Mouse (Mus musculus) CH12.LX (cell line): ENCODE measurements around the gene Patj. TPM values are rescaled to one million over a fixed set of nuclear protein-coding genes. Genes with fewer than 3 reads are reported as not detected.

Source experiments
- DNase-seq: peaks from one replicate; pipeline ENCODE4 v3.0.0-alpha.2; 2013; ENCODE audit errors: extremely low read depth
- H3K27ac ChIP-seq: 2 replicates; pipeline ENCODE4 v1.5.1; 2012; ENCODE audit warnings: low read depth, mild to moderate bottlenecking, control low read depth, moderate library complexity; ENCODE audit not compliant: insufficient read depth
- H3K27me3 ChIP-seq: replicated peaks from 2 replicates; pipeline ENCODE3; 2012; ENCODE audit warnings: inconsistent platforms
- H3K36me3 ChIP-seq, 2 experiments: replicated peaks in 1 of 2; 2 replicates each; pipeline versions ENCODE3 to v1.6.1; 2012; ENCODE audit warnings: inconsistent platforms in 1 of 2, low read length in 1 of 2, mild to moderate bottlenecking in 1 of 2, mixed read lengths in 1 of 2, moderate library complexity in 1 of 2; ENCODE audit not compliant: control insufficient read depth in 1 of 2, insufficient read depth in 1 of 2
- H3K4me1 ChIP-seq, 2 experiments: 2 replicates each; pipeline ENCODE4 v1.6.1; 2012; ENCODE audit warnings: inconsistent platforms in 1 of 2, moderate library complexity in 1 of 2; ENCODE audit not compliant: insufficient read depth in 2 of 2, control insufficient read depth in 1 of 2
- H3K4me2 ChIP-seq: 2 replicates; pipeline ENCODE4 v1.6.1; 2012; ENCODE audit warnings: low read depth, mild to moderate bottlenecking, control low read depth; ENCODE audit not compliant: poor library complexity, insufficient read depth, severe bottlenecking
- H3K4me3 ChIP-seq, 3 experiments: fragments of 150-350 bp in 1 of 3; sonication (generic) in 1 of 3; replicated peaks in 1 of 3; 2 replicates each; pipeline versions ENCODE3 to v1.5.1; 2011 to 2012; ENCODE audit warnings: low read depth in 2 of 3, low read length in 2 of 3, mild to moderate bottlenecking in 2 of 3, moderate library complexity in 2 of 3, control low read depth in 1 of 3, improper control_type of control experiment in 1 of 3, inconsistent platforms in 1 of 3, mixed read lengths in 1 of 3; ENCODE audit not compliant: poor library complexity in 1 of 3
- H3K79me2 ChIP-seq: replicated peaks from 2 replicates; pipeline ENCODE4 v1.6.1; 2012; ENCODE audit warnings: mild to moderate bottlenecking, moderate library complexity; ENCODE audit not compliant: control insufficient read depth, poor library complexity, insufficient read depth, severe bottlenecking; ENCODE audit errors: extremely low read depth
- H3K9ac ChIP-seq: 2 replicates; pipeline ENCODE4 v1.6.1; 2012; ENCODE audit warnings: low read depth, mild to moderate bottlenecking, control low read depth, moderate library complexity; ENCODE audit not compliant: insufficient read depth
- H3K9me3 ChIP-seq: replicated peaks from 2 replicates; pipeline ENCODE3; 2012; ENCODE audit warnings: low read length, inconsistent platforms, mixed read lengths
- BHLHE40 ChIP-seq: IDR thresholded peaks from 2 replicates; pipeline ENCODE4 v1.6.1; 2011; ENCODE audit warnings: mild to moderate bottlenecking, low read depth, low read length, improper control_type of control experiment
- CHD1 ChIP-seq: IDR thresholded peaks from 2 replicates; pipeline ENCODE4 v1.6.1; 2012; ENCODE audit warnings: low read depth, low read length, improper control_type of control experiment, inconsistent platforms
- CHD2 ChIP-seq: IDR thresholded peaks from 2 replicates; pipeline ENCODE4 v1.6.1; 2011; ENCODE audit warnings: low read length, improper control_type of control experiment
- EP300 ChIP-seq: IDR thresholded peaks from 2 replicates; pipeline ENCODE4 v1.6.1; 2011; ENCODE audit warnings: low read length, improper control_type of control experiment
- ETS1 ChIP-seq: conservative IDR thresholded peaks from 2 replicates; pipeline ENCODE4 v1.6.1; 2012; ENCODE audit warnings: low read depth, mild to moderate bottlenecking, inconsistent platforms, low read length, improper control_type of control experiment, moderate library complexity
- GABPA ChIP-seq: IDR thresholded peaks from 2 replicates; pipeline ENCODE4 v1.6.1; 2012; ENCODE audit warnings: low read depth, low read length, improper control_type of control experiment, inconsistent platforms; ENCODE audit not compliant: insufficient replicate concordance
- HCFC1 ChIP-seq: IDR thresholded peaks from 2 replicates; pipeline ENCODE4 v1.6.1; 2012; ENCODE audit warnings: low read depth, mild to moderate bottlenecking, inconsistent platforms, low read length, improper control_type of control experiment
- JUN ChIP-seq: IDR thresholded peaks from 2 replicates; pipeline ENCODE4 v1.6.1; 2011; ENCODE audit warnings: low read depth, mild to moderate bottlenecking, low read length, improper control_type of control experiment, moderate library complexity; ENCODE audit not compliant: insufficient read depth
- JUND ChIP-seq: conservative IDR thresholded peaks from 2 replicates; pipeline ENCODE4 v1.6.1; 2011; ENCODE audit warnings: low read depth, low read length, improper control_type of control experiment
- KAT2A ChIP-seq: IDR thresholded peaks from 2 replicates; pipeline ENCODE4 v1.6.1; 2012; ENCODE audit warnings: low read length, improper control_type of control experiment, inconsistent platforms; ENCODE audit not compliant: insufficient replicate concordance
- MAFK ChIP-seq: IDR thresholded peaks from 2 replicates; pipeline ENCODE4 v1.6.1; 2011; ENCODE audit warnings: low read length, improper control_type of control experiment; ENCODE audit not compliant: insufficient replicate concordance
- MXI1 ChIP-seq: IDR thresholded peaks from 2 replicates; pipeline ENCODE4 v1.6.1; 2011; ENCODE audit warnings: mild to moderate bottlenecking, low read depth, low read length, improper control_type of control experiment
- MYC ChIP-seq: IDR thresholded peaks from 2 replicates; pipeline ENCODE4 v1.6.1; 2011; ENCODE audit warnings: low read depth, mild to moderate bottlenecking, improper control_type of control experiment, low read length
- NELFE ChIP-seq: IDR thresholded peaks from 2 replicates; pipeline ENCODE4 v1.6.1; 2011; ENCODE audit warnings: low read depth, low read length, improper control_type of control experiment
- NRF1 ChIP-seq: IDR thresholded peaks from 2 replicates; pipeline ENCODE4 v1.6.1; 2014; ENCODE audit warnings: low read depth, mild to moderate bottlenecking, inconsistent platforms, low read length, improper control_type of control experiment, moderate library complexity
- POLR2A ChIP-seq: IDR thresholded peaks from 2 replicates; pipeline ENCODE4 v1.6.1; 2011; ENCODE audit warnings: low read depth, mild to moderate bottlenecking, improper control_type of control experiment, low read length
- RAD21 ChIP-seq: IDR thresholded peaks from 2 replicates; pipeline ENCODE4 v1.6.1; 2011; ENCODE audit warnings: low read depth, mild to moderate bottlenecking, low read length, improper control_type of control experiment, moderate library complexity
- RCOR1 ChIP-seq: conservative IDR thresholded peaks from 2 replicates; pipeline ENCODE4 v1.6.1; 2012; ENCODE audit warnings: low read depth, mild to moderate bottlenecking, inconsistent platforms, low read length, improper control_type of control experiment
- SMC3 ChIP-seq: IDR thresholded peaks from 2 replicates; pipeline ENCODE4 v1.6.1; 2011; ENCODE audit warnings: low read depth, low read length, improper control_type of control experiment
- TBP ChIP-seq: conservative IDR thresholded peaks from 2 replicates; pipeline ENCODE4 v1.6.1; 2011; ENCODE audit warnings: low read depth, low read length, improper control_type of control experiment
- UBTF ChIP-seq: IDR thresholded peaks from 2 replicates; pipeline ENCODE4 v1.6.1; 2012; ENCODE audit warnings: low read depth, mild to moderate bottlenecking, inconsistent platforms, low read length, improper control_type of control experiment, moderate library complexity
- USF1 ChIP-seq: IDR thresholded peaks from 2 replicates; pipeline ENCODE4 v1.6.1; 2014; ENCODE audit warnings: low read depth, mild to moderate bottlenecking, inconsistent platforms, low read length, improper control_type of control experiment
- USF2 ChIP-seq: conservative IDR thresholded peaks from 2 replicates; pipeline ENCODE4 v1.6.1; 2011; ENCODE audit warnings: low read depth, low read length, improper control_type of control experiment
- ZC3H11A ChIP-seq: IDR thresholded peaks from 2 replicates; pipeline ENCODE4 v1.6.1; 2012; ENCODE audit warnings: low read depth, mild to moderate bottlenecking, inconsistent platforms, low read length, improper control_type of control experiment
- ZKSCAN1 ChIP-seq: IDR thresholded peaks from 2 replicates; pipeline ENCODE4 v1.6.1; 2012; ENCODE audit warnings: low read depth, inconsistent platforms, low read length, improper control_type of control experiment, borderline replicate concordance
- ZNF384 ChIP-seq: IDR thresholded peaks from 2 replicates; pipeline ENCODE4 v1.6.1; 2012; ENCODE audit warnings: low read depth, low read length, improper control_type of control experiment, inconsistent platforms
- dilution Hi-C: fragments of 300-500 bp; cut with MboI; formaldehyde crosslinking; loops from 2 replicates; pipeline ENCODE4 v1.14.3; 2020; ENCODE audit warnings: low sequenced_read_pairs; ENCODE audit not compliant: extremely low pct_unique_long_range_greater_than_20kb, extremely low pct_ligation_motif_present
- in situ Hi-C: fragments of 300-500 bp; cut with MboI; formaldehyde crosslinking; loops from 3 replicates; pipeline ENCODE4 v1.14.3; 2019; ENCODE audit warnings: low sequenced_read_pairs, low pct_ligation_motif_present, low pct_unique_long_range_greater_than_20kb, mixed read lengths
- polyA plus RNA-seq: library from polyadenylated mRNA; unstranded; fragments of >175 nt; gene quantifications from 2 replicates; pipeline ENCODE4 v1.2.1, GENCODE M21; 2012; ENCODE audit warnings: low read depth; ENCODE audit not compliant: insufficient read length
- total RNA-seq, 2 experiments: library from RNA; depleted of rRNA; stranded (reverse); fragments of 300-350 nt in 1 of 2; fragments of >200 nt in 1 of 2; gene quantifications; 2 replicates each; pipeline ENCODE4 v1.2.3; 2012 to 2014

The Patj gene
- total and polyA plus RNA-seq, 3 experiments: 1.2 to 6.1 (median 2.0) TPM

DNA sequence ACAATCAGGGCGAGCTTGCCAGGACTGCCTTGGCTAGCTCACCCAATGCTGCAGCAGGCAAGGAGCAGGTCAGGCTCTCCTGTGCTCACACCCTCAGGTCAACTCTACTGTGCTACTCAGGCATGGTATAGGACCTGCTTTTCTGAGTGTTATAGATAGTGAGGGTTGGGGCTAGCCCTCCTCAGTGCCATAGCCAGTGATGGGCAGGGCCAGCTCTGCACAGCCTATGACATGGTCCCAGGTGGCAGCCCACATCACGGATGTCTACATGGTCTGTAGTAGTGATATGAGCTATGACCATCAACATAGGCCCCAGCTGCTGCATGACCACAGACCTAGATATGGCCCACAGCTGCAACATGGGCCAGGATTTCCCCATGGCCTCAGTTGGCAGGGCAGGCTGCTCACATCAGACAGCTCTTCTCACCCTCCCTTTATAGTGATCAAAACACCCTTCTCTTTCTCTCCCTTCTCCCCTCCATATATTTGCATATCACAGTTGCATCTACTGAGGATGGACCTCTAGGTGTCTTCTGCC is 66.3 kb downstream of the Patj start:
- TF ChIP-seq MAFK (no peak), NELFE (no peak)
- Histone ChIP-seq H3K4me3 (no peak overlapping the region), H3K36me3 (no peaks in the 10 kb centered on the region), H3K27me3 (no peaks in the 10 kb centered on the region), H3K27ac (no peak overlapping the region), H3K79me2 (no peaks in the 10 kb centered on the region), H3K4me1 (peaks cover 0 to 15% of the 10 kb centered on the region in 2 experiments; a peak in 2 of 4 replicates), H3K9me3 (no peaks in the 10 kb centered on the region), H3K9ac (no peak overlapping the region), H3K4me2 (no peak overlapping the region)
- DNase-seq: no peak
- in situ Hi-C loops: no loop called here
- dilution Hi-C loops: no loop called here

DNA sequence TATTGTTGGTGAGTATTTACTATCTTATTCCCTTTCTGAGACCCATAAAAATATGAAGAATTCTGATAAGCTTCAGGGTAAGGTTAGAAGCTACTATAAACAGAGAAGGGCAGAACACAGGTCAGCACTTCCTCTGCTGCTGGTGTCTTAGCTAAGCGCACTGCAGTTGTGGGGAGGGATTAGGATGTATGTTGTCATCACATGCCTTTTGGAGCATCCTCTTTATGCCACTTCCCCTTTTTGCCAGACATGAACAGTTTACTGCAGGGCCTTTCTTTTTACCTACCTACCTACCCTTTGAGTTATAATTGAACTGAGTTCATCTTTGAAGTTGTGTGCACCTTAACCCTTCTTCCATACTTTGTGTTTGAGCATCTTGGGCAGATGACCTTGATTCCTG is 69.9 kb downstream of the Patj start:
- no peaks in the 10 kb centered on the region for H3K27me3 ChIP-seq

GRCm38 (mm10) chr4:98465886-98466285 is 70.3 kb downstream of the Patj start:
- DNase-seq: no peak

More for the DNA sequence above, 69.9 kb downstream of the Patj start:
- Histone ChIP-seq H3K4me1 (peaks cover 0 to 20% of the 10 kb centered on the region in 2 experiments; a peak in 2 of 4 replicates), H3K27ac (no peak overlapping the region), H3K9me3 (no peaks in the 10 kb centered on the region), H3K4me3 (no peak overlapping the region), H3K36me3 (no peaks in the 10 kb centered on the region), H3K79me2 (no peaks in the 10 kb centered on the region), H3K4me2 (no peak overlapping the region), H3K9ac (no peak overlapping the region)
- in situ Hi-C loops (no loop called here), dilution Hi-C loops (no loop called here)
- TF ChIP-seq ETS1: no peak
- TF ChIP-seq TBP: no peak
- TF ChIP-seq KAT2A: no peak
- no peak for TF ChIP-seq JUND
- no peak for TF ChIP-seq NRF1
- no peak for TF ChIP-seq ZNF384
- TF ChIP-seq CHD1: no peak
- TF ChIP-seq ZKSCAN1: no peak
- TF ChIP-seq USF2: no peak
- no peak for TF ChIP-seq EP300
- TF ChIP-seq BHLHE40: no peak
- TF ChIP-seq JUN: no peak
- TF ChIP-seq POLR2A: no peak
- TF ChIP-seq HCFC1: no peak
- TF ChIP-seq GABPA: no peak
- no peak for TF ChIP-seq ZC3H11A
- TF ChIP-seq UBTF: no peak
- TF ChIP-seq SMC3: no peak
- TF ChIP-seq RAD21: no peak
- peak; percentile 19 for DNase-seq

More at GRCm38 (mm10) chr4:98465886-98466285, 70.3 kb downstream of the Patj start:
- Histone ChIP-seq H3K79me2 (no peaks in the 10 kb centered on the region), H3K27me3 (no peaks in the 10 kb centered on the region), H3K9ac (no peak overlapping the region), H3K4me1 (peaks cover 0 to 20% of the 10 kb centered on the region in 2 experiments; a peak in 2 of 4 replicates), H3K27ac (no peak overlapping the region), H3K9me3 (no peaks in the 10 kb centered on the region), H3K36me3 (no peaks in the 10 kb centered on the region), H3K4me2 (no peak overlapping the region), H3K4me3 (no peak overlapping the region)
- dilution Hi-C loops (no loop called here), in situ Hi-C loops (no loop called here)
- TF ChIP-seq ZNF384 (no peak), USF2 (no peak), USF1 (no peak), EP300 (no peak), TBP (no peak), NRF1 (no peak), MXI1 (no peak), MAFK (no peak), ZC3H11A (no peak), MYC (no peak), CHD2 (no peak), CHD1 (no peak), RCOR1 (no peak)
